ENCODE assay signal across 11 mouse cellular contexts in the genomic region with DNA sequence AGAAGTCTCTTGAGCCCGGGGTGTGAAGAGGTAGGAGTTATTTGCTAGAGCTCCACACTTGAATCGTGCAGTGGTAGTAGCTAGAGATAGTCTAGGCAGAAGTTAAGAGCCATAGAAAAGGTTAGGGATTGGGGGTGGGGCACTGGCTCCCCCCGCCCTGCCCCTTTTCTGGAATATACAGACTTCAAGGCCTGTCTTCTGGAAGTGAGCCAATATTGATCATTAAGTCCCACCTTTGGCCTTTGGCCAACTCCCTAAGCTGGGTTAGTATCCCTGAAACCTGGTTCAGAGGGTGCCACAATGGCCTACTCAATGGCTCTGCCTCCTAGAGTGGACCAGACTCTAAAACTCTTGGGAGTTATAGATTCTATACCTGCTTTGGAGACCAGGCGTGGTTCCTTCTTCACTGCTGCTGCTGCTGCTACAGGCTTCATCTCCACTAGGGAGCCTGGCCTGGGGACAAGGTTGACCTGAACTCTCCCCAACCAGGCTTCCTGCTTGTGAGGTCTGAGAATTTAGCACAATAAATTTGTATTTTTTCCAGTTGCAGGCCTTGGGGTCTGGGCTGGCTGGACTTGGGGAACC. TPM values are rescaled to one million over a fixed set of nuclear protein-coding genes. Genes with fewer than 3 reads are reported as not detected.
DNase-seq lines count a peak whose midpoint lies in the region; ATAC-seq lines count a peak whose summit lies in the region.
"Had no signal": no experiment of that assay in that cellular context is flagged by ENCODE, and none has a peak within 500 bp of the region (broad histone marks: within the 10 kb centered on the region; RNA-seq: fewer than 3 reads in every experiment).

No protein-coding gene starts in this region.

- H3K9ac ChIP-seq in kidney, embryonic 15.5 days = peak overlapping the region; percentile 42
- H3K9ac ChIP-seq in embryonic facial prominence, embryonic 14.5 days (ENCODE audit: low read depth, low read length) = no peak overlapping the region
- H3K9ac ChIP-seq in heart, embryonic 14.5 days (ENCODE audit: low read length) = peak overlapping the region; percentile 72
- H3K9ac ChIP-seq in liver, embryonic 12.5 days = no peak overlapping the region

- ATAC-seq in kidney, embryonic 15.5 days (replicated peaks; ENCODE audit: low FRiP score) = no peak
- no peak for ATAC-seq in embryonic facial prominence, embryonic 14.5 days (ENCODE audit: low read depth)
- ATAC-seq in heart, embryonic 14.5 days (ENCODE audit: insufficient number of reproducible peaks, insufficient read depth, low FRiP score, low read depth) = no peak
- no peak for ATAC-seq in liver, embryonic 12.5 days
- ATAC-seq: Patski had no signal

- H3K4me3 ChIP-seq in kidney, embryonic 15.5 days (replicated peaks) = peak overlapping the region; percentile 45
- peak overlapping the region; percentile 29 for H3K4me3 ChIP-seq in embryonic facial prominence, embryonic 14.5 days (ENCODE audit: low read depth, low read length)
- H3K4me3 ChIP-seq in heart, embryonic 14.5 days (ENCODE audit: control insufficient read depth in 1 of 2, insufficient read depth in 1 of 2, low read depth in 1 of 2, low read length in 2 of 2) = peak overlapping the region; percentile 45 to 51
- H3K4me3 ChIP-seq in liver, embryonic 12.5 days = peak overlapping the region; percentile 50; the same call in 1 of the 2 replicates

- H3K27me3 ChIP-seq in kidney, embryonic 15.5 days = peaks cover 80% of the 10 kb centered on the region
- H3K27me3 ChIP-seq in embryonic facial prominence, embryonic 14.5 days (replicated peaks; ENCODE audit: control insufficient read depth, insufficient read depth, low read length) = peaks cover 71% of the 10 kb centered on the region
- H3K27me3 ChIP-seq in heart, embryonic 14.5 days (ENCODE audit: control insufficient read depth, insufficient read depth, low read length) = peaks cover 49% of the 10 kb centered on the region
- peaks cover 50% of the 10 kb centered on the region for H3K27me3 ChIP-seq in liver, embryonic 12.5 days (replicated peaks)

- H3K4me2 ChIP-seq in kidney, embryonic 15.5 days = peak overlapping the region; percentile 55
- peak overlapping the region; percentile 49; the same call in 1 of the 2 replicates for H3K4me2 ChIP-seq in embryonic facial prominence, embryonic 14.5 days (ENCODE audit: low read depth, low read length)
- peak overlapping the region; percentile 53 for H3K4me2 ChIP-seq in heart, embryonic 14.5 days (ENCODE audit: low read length)
- H3K4me2 ChIP-seq in liver, embryonic 12.5 days = peak overlapping the region; percentile 81

- peaks cover 62% of the 10 kb centered on the region for H3K4me1 ChIP-seq in kidney, embryonic 15.5 days
- peaks cover 4% of the 10 kb centered on the region; the same call in 1 of the 2 replicates for H3K4me1 ChIP-seq in embryonic facial prominence, embryonic 14.5 days (ENCODE audit: control insufficient read depth, insufficient read depth, low read length)
- peaks cover 18 to 33% of the 10 kb centered on the region in 2 experiments for H3K4me1 ChIP-seq in heart, embryonic 14.5 days (ENCODE audit: control insufficient read depth in 2 of 2, insufficient read depth in 2 of 2, low read length in 2 of 2)
- H3K4me1 ChIP-seq in liver, embryonic 12.5 days = peaks cover 89% of the 10 kb centered on the region

- 85% methylated on average over 4 of the region's 4 CpGs for WGBS in kidney, embryonic 15.5 days
- WGBS in embryonic facial prominence, embryonic 14.5 days = 89% methylated on average over 4 of the region's 4 CpGs
- 70% methylated on average over 4 of the region's 4 CpGs for WGBS in heart, embryonic 14.5 days
- WGBS in liver, embryonic 12.5 days (ENCODE audit: insufficient replicate concordance) = 63% methylated on average over 4 of the region's 4 CpGs

- H3K36me3 ChIP-seq in kidney, embryonic 15.5 days = no peaks in the 10 kb centered on the region
- no peaks in the 10 kb centered on the region for H3K36me3 ChIP-seq in embryonic facial prominence, embryonic 14.5 days (ENCODE audit: control insufficient read depth, insufficient read depth, low read length)
- peaks cover 8% of the 10 kb centered on the region; the same call in 1 of the 2 replicates for H3K36me3 ChIP-seq in heart, embryonic 14.5 days (ENCODE audit: control insufficient read depth, insufficient read depth, low read length)
- H3K36me3 ChIP-seq in liver, embryonic 12.5 days = no peaks in the 10 kb centered on the region

- H3K27ac ChIP-seq in kidney, embryonic 15.5 days = peak overlapping the region; percentile 4; the same call in 1 of the 2 replicates
- H3K27ac ChIP-seq in embryonic facial prominence, embryonic 14.5 days (replicated peaks; ENCODE audit: low read depth, low read length) = no peak overlapping the region
- peak overlapping the region in 1 of 2 experiments; percentile 83; a peak in 2 of 4 replicates for H3K27ac ChIP-seq in heart, embryonic 14.5 days (replicated peaks in 1 of 2; ENCODE audit: control insufficient read depth in 1 of 2, insufficient read depth in 1 of 2, low read depth in 2 of 2, low read length in 2 of 2)
- H3K27ac ChIP-seq in liver, embryonic 12.5 days = 0 out of 2 replicates have a peak overlapping the region, but pooled peaks have one; percentile 70

- DNase-seq in kidney, adult 8-10 months = no peak
- DNase-seq in embryonic facial prominence, embryonic 14.5 days (ENCODE audit: low spot score) = no peak
- no peak for DNase-seq in thymus, postnatal 10 days (ENCODE audit: low spot score in 2 of 2)
- DNase-seq in urinary bladder, adult 2 months (ENCODE audit: low spot score) = no peak
- no peak for DNase-seq in frontal cortex, postnatal 36 days (ENCODE audit: low spot score in 2 of 2)
- DNase-seq: kidney, postnatal 14 days; lung, adult 2 months had no signal

- no peaks in the 10 kb centered on the region for H3K9me3 ChIP-seq in kidney, embryonic 15.5 days (replicated peaks)
- H3K9me3 ChIP-seq in embryonic facial prominence, embryonic 14.5 days (ENCODE audit: control insufficient read depth, low read length) = no peaks in the 10 kb centered on the region
- H3K9me3 ChIP-seq in heart, embryonic 14.5 days (ENCODE audit: control insufficient read depth, low read length) = no peaks in the 10 kb centered on the region
- H3K9me3 ChIP-seq in liver, embryonic 12.5 days (replicated peaks) = no peaks in the 10 kb centered on the region

RNA-seq across cellular contexts. Expression of gene Bcl6b, which starts 1.8 kb away (rescaled TPM):
- 26.9 and 28.4 TPM in 2 replicates for polyA plus RNA-seq in kidney, embryonic 15.5 days (2015; fragmentation: Nextera tagmentation; extraction: Ambion mirVana)
- 11.6 and 13.0 TPM in 2 replicates for polyA plus RNA-seq in embryonic facial prominence, embryonic 14.5 days (2014; fragmentation: Nextera tagmentation; extraction: Ambion mirVana)
- polyA plus RNA-seq in heart, embryonic 14.5 days (2014; fragmentation: Nextera tagmentation; extraction: Ambion mirVana) = 18.7 and 22.4 TPM in 2 replicates
- 2.8 and 3.8 TPM in 2 replicates for polyA plus RNA-seq in liver, embryonic 12.5 days (2016; fragmentation: Nextera tagmentation; extraction: Ambion mirVana)
- polyA plus RNA-seq in urinary bladder, adult 2 months (2012; rRNA removed) = 4.0 and 4.1 TPM in 2 replicates
- polyA plus RNA-seq: Patski had no signal

RNA-seq across cellular contexts. Expression of gene Slc16a13, which starts 6.9 kb away (rescaled TPM):
- polyA plus RNA-seq in kidney, embryonic 15.5 days (2015; fragmentation: Nextera tagmentation; extraction: Ambion mirVana) = 13.3 TPM in 2 replicates
- 4.2 and 5.8 TPM in 2 replicates for polyA plus RNA-seq in embryonic facial prominence, embryonic 14.5 days (2014; fragmentation: Nextera tagmentation; extraction: Ambion mirVana)
- polyA plus RNA-seq in heart, embryonic 14.5 days (2014; fragmentation: Nextera tagmentation; extraction: Ambion mirVana) = 4.9 and 6.4 TPM in 2 replicates
- polyA plus RNA-seq in liver, embryonic 12.5 days (2016; fragmentation: Nextera tagmentation; extraction: Ambion mirVana) = 6.1 and 8.5 TPM in 2 replicates
- polyA plus RNA-seq in urinary bladder, adult 2 months (2012; rRNA removed) = 7.0 and 8.5 TPM in 2 replicates

RNA-seq across cellular contexts. Expression of gene 0610010K14Rik, which starts 10.0 kb away (rescaled TPM):
- polyA plus RNA-seq in kidney, embryonic 15.5 days (2015; fragmentation: Nextera tagmentation; extraction: Ambion mirVana) = 178 and 179 TPM in 2 replicates
- 149 and 172 TPM in 2 replicates for polyA plus RNA-seq in embryonic facial prominence, embryonic 14.5 days (2014; fragmentation: Nextera tagmentation; extraction: Ambion mirVana)
- 139 and 143 TPM in 2 replicates for polyA plus RNA-seq in heart, embryonic 14.5 days (2014; fragmentation: Nextera tagmentation; extraction: Ambion mirVana)
- polyA plus RNA-seq in liver, embryonic 12.5 days (2016; fragmentation: Nextera tagmentation; extraction: Ambion mirVana) = 97.4 and 104 TPM in 2 replicates
- polyA plus RNA-seq in urinary bladder, adult 2 months (2012; rRNA removed) = 55.2 and 69.0 TPM in 2 replicates

RNA-seq across cellular contexts. Expression of gene Gm21988, which starts 11.9 kb away (rescaled TPM):
- 10.4 and 13.0 TPM in 2 replicates for polyA plus RNA-seq in kidney, embryonic 15.5 days (2015; fragmentation: Nextera tagmentation; extraction: Ambion mirVana)
- polyA plus RNA-seq in embryonic facial prominence, embryonic 14.5 days (2014; fragmentation: Nextera tagmentation; extraction: Ambion mirVana) = 9.9 and 12.2 TPM in 2 replicates
- polyA plus RNA-seq in heart, embryonic 14.5 days (2014; fragmentation: Nextera tagmentation; extraction: Ambion mirVana) = 10.1 and 12.2 TPM in 2 replicates
- polyA plus RNA-seq in liver, embryonic 12.5 days (2016; fragmentation: Nextera tagmentation; extraction: Ambion mirVana) = 6.2 and 7.8 TPM in 2 replicates
- 7.4 and 8.7 TPM in 2 replicates for polyA plus RNA-seq in urinary bladder, adult 2 months (2012; rRNA removed)

RNA-seq across cellular contexts. Expression of gene Rnasek, which starts 11.9 kb away (rescaled TPM):
- polyA plus RNA-seq in kidney, embryonic 15.5 days (2015; fragmentation: Nextera tagmentation; extraction: Ambion mirVana) = 203 and 212 TPM in 2 replicates
- 182 and 204 TPM in 2 replicates for polyA plus RNA-seq in embryonic facial prominence, embryonic 14.5 days (2014; fragmentation: Nextera tagmentation; extraction: Ambion mirVana)
- polyA plus RNA-seq in heart, embryonic 14.5 days (2014; fragmentation: Nextera tagmentation; extraction: Ambion mirVana) = 219 and 240 TPM in 2 replicates
- 159 and 173 TPM in 2 replicates for polyA plus RNA-seq in liver, embryonic 12.5 days (2016; fragmentation: Nextera tagmentation; extraction: Ambion mirVana)
- 128 and 143 TPM in 2 replicates for polyA plus RNA-seq in urinary bladder, adult 2 months (2012; rRNA removed)

Comparison
In these comparisons a context has a peak if more than half of its experiments do, and no peak if none do; other contexts are left out.
1. H3K9ac ChIP-seq: peak in kidney, embryonic 15.5 days (single experiment) and heart, embryonic 14.5 days (single experiment); none in embryonic facial prominence, embryonic 14.5 days (single experiment) and liver, embryonic 12.5 days (single experiment).
2. Peak in every context shown above with its lines, with median percentiles within 50 percentile points of each other: H3K4me2 ChIP-seq and H3K4me3 ChIP-seq.